Mouse (Mus musculus) monocyte, adult 2 months (primary cell): Measurements from ENCODE around the gene Fcgr1.
"Not testable (repeated sequence)": the region's sequence is repeated elsewhere in the genome, so short reads cannot be mapped to it uniquely, and the experiment has no call there.

Experiments used
- DNase-seq, 2 experiments: peaks; one replicate each; pipeline ENCODE4 v3.0.0; 2022; ENCODE audit warnings: low spot score in 2 of 2, low read depth in 1 of 2

The Fcgr1 gene

DNA sequence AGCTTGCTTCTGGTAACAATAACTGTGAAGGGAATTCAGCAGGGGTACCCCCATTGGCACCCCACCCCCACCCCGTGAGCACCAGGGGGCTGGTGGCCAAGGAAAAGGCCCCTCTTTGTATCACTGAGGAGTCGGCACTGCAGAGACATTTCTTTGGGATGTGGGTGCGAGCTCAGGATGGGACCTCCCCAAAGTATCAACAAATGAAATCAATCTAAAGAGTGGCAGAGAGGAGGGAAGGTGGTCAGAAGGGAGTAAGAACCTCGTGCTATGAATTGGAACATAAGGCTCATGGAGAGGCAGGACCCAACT lies 44.8 kb downstream of the Fcgr1 start:
- DNase-seq = no peak

- DNase-seq = no peak
Measured at GRCm38 (mm10) chr3:96248141-96249033, 45.4 kb downstream of the Fcgr1 start.

DNA sequence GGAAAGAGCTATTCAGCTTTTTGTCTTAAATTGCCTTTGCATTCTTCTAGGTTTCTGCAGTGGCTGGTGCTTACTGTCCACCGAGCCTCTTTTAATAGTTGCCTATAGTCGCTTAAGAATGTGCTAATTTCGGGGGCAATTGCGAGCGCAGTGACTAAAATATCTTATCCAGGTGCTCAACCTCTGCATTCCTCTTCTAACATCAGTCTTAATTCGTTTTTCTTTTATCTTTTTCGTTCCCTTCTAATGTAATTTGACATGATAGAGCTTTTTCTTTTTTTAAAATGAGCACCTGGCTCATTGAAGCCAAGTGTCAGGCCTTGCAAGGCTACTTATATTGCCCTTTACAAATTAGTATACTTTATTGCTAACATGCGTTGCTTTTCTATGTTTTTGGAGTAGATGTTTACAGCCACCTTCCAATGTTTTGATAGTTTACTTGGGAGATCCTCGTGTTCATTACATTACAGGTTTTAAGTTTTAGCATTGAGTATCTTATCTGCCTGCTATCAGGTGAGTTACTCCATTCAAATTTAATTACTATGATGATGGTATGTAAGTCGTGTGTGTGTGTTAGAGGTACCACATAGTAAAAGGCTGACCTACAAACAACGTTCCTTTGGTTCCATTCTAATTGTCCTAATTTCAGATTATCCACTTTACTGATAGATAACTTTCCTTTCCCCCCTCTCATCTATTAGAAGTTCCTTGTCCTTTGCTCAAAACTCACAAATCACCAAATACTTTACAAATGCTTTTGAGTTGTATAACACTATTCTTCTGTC lies 46.2 kb downstream of the Fcgr1 start:
- no peak for DNase-seq

DNA sequence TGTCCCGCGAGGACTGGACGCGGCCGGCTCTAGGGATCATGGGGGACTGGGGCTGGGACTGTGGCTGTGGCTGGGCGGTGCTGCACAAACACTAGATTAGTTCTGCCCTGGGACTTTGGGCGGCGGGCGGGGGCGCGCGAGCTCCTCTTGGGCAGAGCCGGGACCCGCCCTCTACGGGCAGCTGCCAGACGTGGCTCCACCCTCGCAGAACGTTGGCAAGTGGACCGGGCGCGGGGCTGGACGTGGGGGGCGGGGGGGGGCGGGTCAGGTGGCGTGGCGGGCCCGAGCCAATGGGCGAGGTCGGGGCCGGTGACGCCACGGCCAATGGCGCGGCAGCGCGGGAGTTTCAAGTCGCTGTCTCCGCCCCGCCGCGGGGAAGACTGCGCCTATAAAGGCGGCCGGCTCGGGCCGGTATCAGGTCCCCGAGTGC lies 47.3 kb downstream of the Fcgr1 start, which contains the start of gene Hist2h3c1:
Gene Hist2h3c1 (plus strand): TSS at position 259 of the 430 bp plus-strand sequence.
- not testable (repeated sequence) for DNase-seq

DNA sequence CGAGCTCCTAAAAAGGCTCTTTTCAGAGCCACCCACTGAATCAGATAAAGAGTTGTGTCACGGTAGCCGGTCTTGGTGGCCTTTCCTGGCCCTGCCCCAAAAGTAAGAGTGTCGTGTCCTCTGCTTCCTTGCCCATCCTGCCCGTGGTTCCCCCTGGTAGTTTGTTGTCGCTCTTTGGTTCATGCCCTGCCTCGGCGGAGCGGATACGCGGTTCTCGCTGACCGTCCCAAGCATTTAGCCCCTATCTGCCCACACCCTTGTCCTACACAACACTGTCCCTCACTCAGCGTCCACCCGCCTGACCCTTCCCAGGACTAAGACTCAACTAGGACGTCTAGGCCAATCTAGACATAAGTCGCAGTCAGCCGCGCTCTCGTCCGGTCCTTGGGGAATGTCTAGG lies 47.8 kb downstream of the Fcgr1 start:
- DNase-seq = not testable (repeated sequence)

DNA sequence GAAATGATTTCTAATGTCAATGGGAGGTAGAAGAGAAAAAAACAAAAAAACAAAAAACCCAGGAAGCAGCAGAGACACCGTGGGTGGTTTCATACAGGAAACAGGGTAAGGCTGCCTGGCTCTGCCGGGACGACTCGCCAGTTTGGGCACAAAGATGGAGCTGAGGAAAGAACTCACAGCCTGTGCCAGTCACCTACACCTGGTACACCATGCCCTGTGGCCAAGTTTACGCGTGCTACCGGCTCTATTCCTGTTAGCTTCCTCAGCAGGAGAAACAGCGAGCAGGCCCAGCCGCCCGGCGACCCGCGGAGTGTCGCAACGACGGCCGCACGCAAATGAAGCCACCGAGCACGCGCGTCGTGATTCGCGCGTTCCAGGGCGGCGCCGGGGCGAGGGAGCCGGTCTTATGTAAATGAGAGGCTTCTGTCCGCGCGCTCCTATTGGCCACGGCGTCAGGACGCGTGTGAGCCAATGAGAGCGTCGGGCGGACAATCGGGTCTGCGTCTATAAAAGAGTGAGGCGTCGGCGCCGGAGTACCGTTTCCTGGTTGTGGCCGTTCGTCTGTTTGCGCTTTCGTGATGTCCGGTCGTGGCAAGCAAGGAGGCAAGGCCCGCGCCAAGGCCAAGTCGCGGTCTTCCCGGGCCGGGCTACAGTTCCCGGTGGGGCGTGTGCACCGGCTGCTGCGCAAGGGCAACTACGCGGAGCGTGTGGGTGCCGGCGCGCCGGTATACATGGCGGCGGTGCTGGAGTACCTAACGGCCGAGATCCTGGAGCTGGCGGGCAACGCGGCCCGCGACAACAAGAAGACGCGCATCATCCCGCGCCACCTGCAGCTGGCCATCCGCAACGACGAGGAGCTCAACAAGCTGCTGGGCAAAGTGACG lies 48.5 kb downstream of the Fcgr1 start, which contains the start of gene Hist2h2aa1:
Gene Hist2h2aa1 (plus strand): TSS at position 495 of the 884 bp plus-strand sequence.
- DNase-seq = peak; percentile 75 to 87

DNA sequence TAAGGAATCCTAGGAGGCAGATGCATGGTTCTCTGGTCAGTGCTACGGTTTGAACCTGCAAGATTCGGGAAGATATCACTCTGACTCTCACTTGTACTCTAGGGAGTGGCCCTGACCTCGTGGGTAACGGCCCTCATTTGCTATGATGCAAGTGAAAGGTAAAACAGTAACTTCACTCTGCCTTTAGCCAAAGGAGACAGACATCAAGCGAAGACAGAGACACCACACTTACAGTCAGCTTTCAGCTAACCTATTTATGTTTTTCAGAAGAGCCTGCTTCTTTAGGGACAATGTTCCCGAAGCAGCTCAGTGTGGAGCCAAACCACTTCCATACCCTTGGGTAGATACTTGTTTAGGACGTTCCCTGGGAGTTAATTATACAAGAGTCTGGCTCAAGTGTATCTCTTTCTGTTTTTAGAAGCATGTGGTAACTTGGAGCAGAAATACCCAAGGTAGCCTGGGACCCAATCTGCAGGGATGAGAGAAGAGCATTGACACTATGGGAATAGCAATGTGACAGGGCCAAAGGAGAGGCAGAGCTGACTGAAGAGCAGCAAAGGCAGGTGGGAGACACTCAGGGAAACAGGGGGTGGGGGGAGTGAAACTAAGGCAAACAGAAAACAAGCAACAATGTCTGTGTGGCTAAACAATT lies 49.7 kb downstream of the Fcgr1 start:
- no peak for DNase-seq

- no peak for DNase-seq
Measured at GRCm38 (mm10) chr3:96240799-96241197, 53.0 kb downstream of the Fcgr1 start.

GRCm38 (mm10) chr3:96239949-96240798 lies 53.6 kb downstream of the Fcgr1 start, which contains the start of gene Hist2h2aa2:
Gene Hist2h2aa2, minus strand, starts transcription at chr3:96240276.
- peak; percentile 94 to 96 for DNase-seq

DNA sequence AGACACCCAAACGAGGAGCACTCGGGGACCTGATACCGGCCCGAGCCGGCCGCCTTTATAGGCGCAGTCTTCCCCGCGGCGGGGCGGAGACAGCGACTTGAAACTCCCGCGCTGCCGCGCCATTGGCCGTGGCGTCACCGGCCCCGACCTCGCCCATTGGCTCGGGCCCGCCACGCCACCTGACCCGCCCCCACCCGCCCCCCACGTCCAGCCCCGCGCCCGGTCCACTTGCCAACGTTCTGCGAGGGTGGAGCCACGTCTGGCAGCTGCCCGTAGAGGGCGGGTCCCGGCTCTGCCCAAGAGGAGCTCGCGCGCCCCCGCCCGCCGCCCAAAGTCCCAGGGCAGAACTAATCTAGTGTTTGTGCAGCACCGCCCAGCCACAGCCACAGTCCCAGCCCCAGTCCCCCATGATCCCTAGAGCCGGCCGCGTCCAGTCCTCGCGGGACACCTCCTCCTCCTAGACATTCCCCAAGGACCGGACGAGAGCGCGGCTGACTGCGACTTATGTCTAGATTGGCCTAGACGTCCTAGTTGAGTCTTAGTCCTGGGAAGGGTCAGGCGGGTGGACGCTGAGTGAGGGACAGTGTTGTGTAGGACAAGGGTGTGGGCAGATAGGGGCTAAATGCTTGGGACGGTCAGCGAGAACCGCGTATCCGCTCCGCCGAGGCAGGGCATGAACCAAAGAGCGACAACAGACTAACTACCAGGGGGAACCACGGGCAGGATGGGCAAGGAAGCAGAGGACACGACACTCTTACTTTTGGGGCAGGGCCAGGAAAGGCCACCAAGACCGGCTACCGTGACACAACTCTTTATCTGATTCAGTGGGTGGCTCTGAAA lies 54.6 kb downstream of the Fcgr1 start, which contains the start of gene Hist2h3c2:
Gene Hist2h3c2 (minus strand): TSS at position 174 of the 840 bp plus-strand sequence.
- not testable (repeated sequence) for DNase-seq

DNA sequence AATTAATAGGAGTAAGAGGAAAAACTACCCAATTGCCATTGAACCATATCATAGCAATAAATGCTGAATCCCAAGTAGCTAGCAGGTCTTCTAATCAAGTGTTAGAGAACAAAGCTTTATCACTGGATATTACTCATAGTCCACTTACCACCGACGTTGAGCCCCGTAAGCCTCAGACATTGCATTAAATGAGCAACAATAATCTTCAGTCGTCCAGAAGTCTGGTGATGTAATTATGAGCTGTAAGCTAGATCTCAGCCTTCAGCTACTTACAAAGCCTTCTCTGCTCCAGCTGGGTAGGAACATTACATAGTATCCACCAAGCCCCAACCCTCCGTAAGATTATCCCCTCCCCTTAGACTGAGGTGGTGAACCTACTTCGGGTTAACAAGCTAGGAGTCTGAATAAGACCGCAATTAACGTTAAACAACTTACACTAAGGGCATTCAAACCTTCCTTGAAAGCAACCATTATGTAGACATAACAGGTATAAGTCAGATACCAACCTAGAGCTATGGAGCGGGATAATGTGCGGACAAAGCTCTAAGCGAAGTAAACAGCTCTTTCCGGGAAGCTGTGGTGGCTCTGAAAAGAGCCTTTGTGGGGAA lies 55.8 kb downstream of the Fcgr1 start:
- DNase-seq = no peak

DNA sequence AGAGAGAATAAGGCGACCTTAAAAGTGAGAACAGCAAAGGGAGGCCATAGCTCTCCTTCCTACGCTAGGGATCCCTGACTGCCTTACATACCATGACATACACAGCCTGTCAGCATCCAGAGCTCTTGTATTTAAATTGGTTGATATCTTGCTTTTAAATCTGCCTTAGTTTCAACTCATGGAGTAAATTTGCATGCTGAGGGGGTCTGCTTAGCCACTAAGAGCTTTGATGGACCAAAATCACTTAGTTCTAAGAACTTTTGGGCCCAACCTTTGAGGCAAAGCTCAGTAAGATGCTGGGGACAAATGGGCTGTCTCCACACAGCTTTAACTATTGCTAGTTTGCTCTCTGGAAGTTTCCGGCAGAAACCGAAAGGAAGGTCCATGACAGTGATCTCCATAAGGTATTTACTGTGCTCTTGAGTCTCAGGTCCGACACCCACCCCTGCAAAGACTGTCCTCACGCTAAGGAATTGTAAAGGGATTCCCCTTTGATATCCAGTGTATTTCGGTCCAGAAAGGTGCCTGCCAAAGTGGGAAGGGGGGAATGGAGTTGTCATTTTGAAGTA lies 56.4 kb downstream of the Fcgr1 start:
- DNase-seq = no peak

DNA sequence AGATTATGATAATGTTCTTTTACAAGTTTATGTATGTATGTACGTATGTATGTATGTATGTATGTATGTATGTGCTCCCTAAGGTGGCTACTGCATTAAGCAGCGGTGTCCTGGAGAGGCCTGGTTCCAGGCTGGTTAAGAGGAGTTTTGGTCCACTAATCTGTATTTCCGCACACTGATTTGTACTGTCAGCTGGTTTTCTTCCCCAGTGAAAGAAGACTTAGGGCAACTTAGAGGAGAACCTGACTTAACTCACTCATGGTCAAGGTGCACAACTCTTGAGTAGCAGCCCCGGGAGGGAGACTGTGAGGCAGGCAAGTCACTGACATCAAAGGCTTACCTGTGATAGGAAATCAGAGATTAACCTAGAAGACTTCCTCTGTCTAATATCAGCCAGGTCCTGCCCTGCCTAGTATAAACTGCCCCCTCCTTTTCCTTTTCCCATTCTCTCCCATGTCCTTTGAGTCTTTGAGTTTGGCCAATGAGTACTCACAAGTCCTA lies 56.9 kb downstream of the Fcgr1 start:
- no peak for DNase-seq

DNA sequence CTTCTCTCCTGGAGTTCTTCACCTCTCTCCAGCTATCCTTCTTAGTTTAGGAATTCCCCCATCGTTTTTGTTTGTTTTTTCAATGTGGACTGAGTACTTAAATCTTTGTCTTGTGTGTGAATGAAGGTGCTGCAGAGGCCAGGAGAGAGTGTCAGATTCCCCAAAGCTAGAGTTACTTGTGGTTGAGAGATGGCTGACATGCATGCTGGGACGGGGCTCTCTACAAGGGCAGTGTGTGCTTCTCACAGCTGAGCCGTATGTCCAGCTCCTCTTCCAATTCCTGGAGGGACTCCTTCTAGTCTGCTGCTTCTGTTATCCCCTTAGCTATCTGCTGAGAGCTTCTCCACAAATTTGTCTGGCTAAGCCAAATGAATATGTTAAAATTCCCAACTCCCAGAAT lies 57.9 kb downstream of the Fcgr1 start:
- no peak for DNase-seq

GRCm38 (mm10) chr3:96234914-96235313 lies 58.9 kb downstream of the Fcgr1 start:
- DNase-seq = no peak
